Mouse (Mus musculus) MEL (cell line): ENCODE data around the gene Chchd10.

Experiments used
- CTCF ChIP-seq, 3 experiments: IDR thresholded peaks in 2 of 3; conservative IDR thresholded peaks in 1 of 3; 2 replicates each; pipeline ENCODE4 v1.5.1; 2011 to 2012; ENCODE audit warnings: low read length in 3 of 3, low read depth in 2 of 3, mild to moderate bottlenecking in 2 of 3, improper control_type of control experiment in 1 of 3, inconsistent platforms in 1 of 3, mixed read lengths in 1 of 3, moderate library complexity in 1 of 3; ENCODE audit not compliant: control insufficient read depth in 1 of 3, insufficient read depth in 1 of 3, poor library complexity in 1 of 3, severe bottlenecking in 1 of 3
- E2F4 ChIP-seq: IDR thresholded peaks from 2 replicates; pipeline ENCODE4 v1.6.1; 2011; ENCODE audit warnings: low read depth, low read length, improper control_type of control experiment, borderline replicate concordance
- MAX ChIP-seq: IDR thresholded peaks from 2 replicates; pipeline ENCODE4 v1.6.1; 2011; ENCODE audit warnings: low read length, improper control_type of control experiment
- MYB ChIP-seq: IDR thresholded peaks from 2 replicates; pipeline ENCODE4 v1.6.1; 2011; ENCODE audit warnings: mild to moderate bottlenecking, low read depth, low read length, improper control_type of control experiment
- NELFE ChIP-seq: IDR thresholded peaks from 2 replicates; pipeline ENCODE4 v1.6.1; 2011; ENCODE audit warnings: low read depth, low read length, improper control_type of control experiment
- POLR2A ChIP-seq, 2 experiments: IDR thresholded peaks; 2 replicates each; pipeline ENCODE4 v1.6.1; 2011 to 2012; ENCODE audit warnings: low read length in 2 of 2, mild to moderate bottlenecking in 2 of 2, control low read depth in 1 of 2, improper control_type of control experiment in 1 of 2, low read depth in 1 of 2, moderate library complexity in 1 of 2; ENCODE audit not compliant: control insufficient read depth in 1 of 2, insufficient read depth in 1 of 2, poor library complexity in 1 of 2
- SIN3A ChIP-seq: IDR thresholded peaks from 2 replicates; pipeline ENCODE4 v1.6.1; 2012; ENCODE audit warnings: low read length, improper control_type of control experiment, inconsistent platforms

DNA sequence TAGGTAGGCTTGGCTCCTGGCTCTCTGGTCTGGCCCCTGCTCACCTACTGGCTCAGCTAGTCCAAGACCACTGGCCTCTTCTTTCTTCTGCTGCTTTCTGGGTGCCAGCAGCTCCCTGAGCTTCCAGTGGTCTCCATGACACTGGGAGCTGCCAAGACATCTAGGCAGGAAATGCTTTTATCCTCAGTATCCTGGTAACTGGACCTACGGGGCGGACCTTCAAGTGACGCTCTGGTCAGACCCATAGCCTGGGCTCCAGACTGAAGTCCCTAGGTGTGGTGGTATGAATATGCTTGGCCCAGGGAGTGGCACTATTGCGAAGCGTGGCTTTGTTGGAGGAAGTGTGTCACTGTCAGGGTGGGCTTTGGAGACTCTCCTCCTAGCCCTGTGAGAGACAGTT lies 7.6 kb downstream of the Chchd10 start, which contains the start of gene Gm867:
- TF ChIP-seq POLR2A (IDR thresholded peaks at IDR 0.05; ENCODE audit: control insufficient read depth in 1 of 2, insufficient read depth in 1 of 2, low read depth in 1 of 2, low read length in 2 of 2, poor library complexity in 1 of 2) = no peak
- TF ChIP-seq SIN3A = no peak
- no peak for TF ChIP-seq NELFE
- no peak for TF ChIP-seq MAX
- no peak for TF ChIP-seq CTCF (IDR thresholded peaks at IDR 0.05 in 2 of 3, conservative IDR thresholded peaks at IDR 0.05 in 1 of 3; ENCODE audit: control insufficient read depth in 1 of 3, insufficient read depth in 1 of 3, low read depth in 2 of 3, low read length in 3 of 3, poor library complexity in 1 of 3, severe bottlenecking in 1 of 3)
- TF ChIP-seq MYB = no peak
- no peak for TF ChIP-seq E2F4
